Mouse (Mus musculus) forelimb bud, embryonic 11.5 days (tissue): ENCODE measurements around the gene Kcnk7.
"Not testable (repeated sequence)": the region's sequence is repeated elsewhere in the genome, so short reads cannot be mapped to it uniquely, and the experiment has no call there.

Experiments
- DNase-seq: peaks from one replicate; pipeline ENCODE4 v3.0.0-alpha.2; 2012; ENCODE audit warnings: low read depth, low spot score

Kcnk7 gene

DNA sequence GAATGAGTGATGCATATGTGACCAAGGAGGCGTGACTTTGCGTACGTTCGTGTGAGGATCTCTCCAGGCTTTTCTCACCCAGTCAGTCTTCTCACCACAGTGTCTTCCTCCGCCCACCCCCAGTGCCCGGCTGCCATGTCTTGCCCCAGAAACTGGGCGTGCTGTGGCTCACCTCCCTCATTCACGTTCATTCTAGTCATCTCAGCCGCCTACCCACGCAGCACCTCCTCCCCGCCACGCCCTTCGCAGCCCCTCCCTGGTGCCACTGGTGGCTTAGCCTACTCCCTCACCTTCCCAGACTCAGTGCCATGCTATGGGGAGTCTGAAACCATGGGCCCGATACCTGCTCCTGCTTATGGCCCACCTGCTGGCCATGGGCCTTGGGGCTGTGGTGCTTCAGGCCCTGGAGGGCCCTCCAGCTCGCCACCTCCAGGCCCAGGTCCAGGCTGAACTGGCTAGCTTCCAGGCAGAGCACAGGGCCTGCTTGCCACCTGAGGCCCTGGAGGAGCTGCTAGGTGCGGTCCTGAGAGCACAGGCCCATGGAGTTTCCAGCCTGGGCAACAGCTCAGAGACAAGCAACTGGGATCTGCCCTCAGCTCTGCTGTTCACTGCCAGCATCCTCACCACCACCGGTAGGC is at the start of gene Kcnk7:
Kcnk7 (plus strand) TSS at position 205 of the 638 bp plus-strand sequence.
- DNase-seq = no peak

DNA sequence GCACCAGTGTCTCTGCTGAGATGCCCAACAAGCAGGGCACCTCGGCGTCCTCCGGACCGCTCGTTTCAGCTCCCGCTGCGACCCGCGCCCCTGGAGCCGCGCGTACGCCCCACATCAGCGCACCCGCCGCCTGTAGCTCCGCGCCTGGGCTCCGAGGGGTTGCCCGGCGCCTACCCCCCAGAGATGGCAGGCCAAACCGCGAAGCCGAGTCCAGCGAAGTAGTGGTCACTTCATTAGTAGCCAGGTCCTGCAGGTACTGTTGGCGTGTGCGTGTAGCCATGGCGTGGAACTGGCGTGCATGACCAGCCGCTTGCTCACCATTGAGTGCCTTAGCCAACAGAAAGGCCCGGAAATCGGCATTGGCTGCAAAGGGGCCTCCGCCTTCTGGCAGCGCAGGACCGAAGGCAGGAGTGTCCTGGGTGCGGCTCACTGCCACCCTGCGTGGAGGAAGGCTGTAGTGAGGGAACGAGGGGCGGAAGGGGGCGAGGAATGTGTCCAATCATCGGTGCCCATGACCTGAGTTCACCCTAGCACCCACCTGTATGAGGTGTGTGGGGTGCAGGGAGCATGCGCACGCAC is 49.4 kb upstream of the Kcnk7 start:
- no peak for DNase-seq

DNA sequence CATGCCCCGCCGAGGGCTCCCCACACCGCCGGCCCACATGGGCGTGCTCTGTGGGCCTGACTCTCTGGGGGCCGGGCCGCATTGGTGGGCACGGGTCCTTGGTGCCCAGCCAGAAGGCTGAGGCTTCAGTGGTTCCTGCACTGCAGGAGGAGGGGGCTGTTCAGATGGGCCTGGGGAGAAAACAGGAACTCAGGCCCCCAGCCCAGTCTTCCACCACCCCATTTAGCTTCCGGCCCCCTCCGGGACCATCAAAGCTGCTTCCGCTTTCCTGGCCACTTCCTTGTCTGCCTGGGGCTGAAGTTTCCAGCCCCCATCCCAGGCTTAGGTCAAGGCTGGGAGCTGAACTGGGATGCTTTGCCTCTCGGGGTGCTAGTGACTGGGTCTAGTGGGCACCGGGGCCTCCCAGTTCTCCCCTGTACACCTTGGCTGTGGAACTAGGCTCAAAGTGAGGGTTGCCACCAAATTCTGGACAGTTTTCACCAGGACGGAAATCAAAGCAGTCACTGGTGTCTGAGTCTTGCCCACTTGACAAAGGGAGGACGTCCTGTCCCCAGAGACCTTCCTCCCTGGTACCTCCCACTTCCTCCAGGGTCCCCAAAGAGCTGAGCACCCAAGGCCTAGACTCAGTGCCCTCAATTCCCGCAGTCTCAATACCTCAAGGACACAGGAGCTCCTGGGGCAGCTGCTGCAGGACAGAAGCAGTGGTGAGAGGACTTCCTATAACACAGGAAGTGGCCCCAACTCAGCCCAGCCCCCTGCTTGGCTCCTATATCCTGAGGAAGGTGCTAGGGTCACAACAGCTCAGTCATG is 43.0 kb upstream of the Kcnk7 start:
- no peak for DNase-seq

- no peak for DNase-seq
Observed at GRCm38 (mm10) chr19:5662310-5662709, 41.9 kb upstream of the Kcnk7 start.

GRCm38 (mm10) chr19:5662981-5663913 is 40.9 kb upstream of the Kcnk7 start, which contains the start of gene Sipa1:
TSS of gene Sipa1 (minus strand) at chr19:5663707.
- peak; percentile 85 for DNase-seq

DNA sequence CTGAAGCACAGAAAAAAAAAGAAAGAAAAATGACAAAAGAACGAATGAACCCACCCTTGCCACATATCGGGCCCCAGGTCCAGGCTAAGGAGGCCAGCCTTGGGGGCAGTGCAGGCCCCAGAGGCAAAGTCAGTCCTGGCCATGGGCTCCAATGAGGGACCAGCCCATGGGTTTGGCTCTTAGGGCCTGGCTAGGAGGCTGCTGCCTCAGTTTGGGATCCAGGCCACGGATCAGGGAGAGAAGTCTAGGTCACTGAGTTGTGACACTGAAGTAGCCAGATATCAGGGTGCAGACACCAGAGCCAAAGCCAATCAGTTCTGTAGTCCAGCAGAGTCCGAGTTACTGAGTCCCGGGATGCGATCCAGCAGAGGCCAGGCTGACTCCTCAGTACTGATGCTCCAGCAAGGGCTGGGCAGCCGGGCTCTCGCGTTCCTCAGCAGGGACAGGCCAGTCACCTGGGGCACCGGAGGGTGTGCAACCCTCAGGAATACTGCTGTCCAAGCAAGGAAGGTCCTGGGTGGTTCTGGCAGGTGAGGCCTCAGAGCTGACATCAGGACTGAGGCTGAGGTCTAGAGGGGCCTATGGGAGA is 39.4 kb upstream of the Kcnk7 start:
- DNase-seq = no peak

DNA sequence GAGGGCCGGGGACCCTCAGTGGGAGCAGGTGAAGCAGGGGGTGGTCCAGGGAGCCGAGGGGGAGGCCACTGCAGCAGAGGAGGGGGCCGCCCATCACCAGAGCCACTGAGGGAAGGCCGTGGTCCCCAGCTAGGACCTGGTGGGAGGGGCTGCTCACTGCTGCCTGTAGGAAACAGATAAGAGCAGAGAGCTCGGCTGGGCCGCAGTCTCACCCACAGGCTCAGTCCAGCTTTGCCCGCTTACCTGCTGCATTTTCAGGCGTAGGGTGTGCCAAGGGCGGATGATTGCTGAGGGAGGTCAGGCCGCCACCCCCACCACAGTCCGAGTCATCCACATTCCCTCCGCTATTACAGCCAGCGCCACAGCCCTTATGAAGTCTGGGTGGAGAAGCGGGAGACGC is 38.7 kb upstream of the Kcnk7 start:
- DNase-seq = no peak

GRCm38 (mm10) chr19:5666386-5666785 is 37.8 kb upstream of the Kcnk7 start:
- DNase-seq = no peak

DNA sequence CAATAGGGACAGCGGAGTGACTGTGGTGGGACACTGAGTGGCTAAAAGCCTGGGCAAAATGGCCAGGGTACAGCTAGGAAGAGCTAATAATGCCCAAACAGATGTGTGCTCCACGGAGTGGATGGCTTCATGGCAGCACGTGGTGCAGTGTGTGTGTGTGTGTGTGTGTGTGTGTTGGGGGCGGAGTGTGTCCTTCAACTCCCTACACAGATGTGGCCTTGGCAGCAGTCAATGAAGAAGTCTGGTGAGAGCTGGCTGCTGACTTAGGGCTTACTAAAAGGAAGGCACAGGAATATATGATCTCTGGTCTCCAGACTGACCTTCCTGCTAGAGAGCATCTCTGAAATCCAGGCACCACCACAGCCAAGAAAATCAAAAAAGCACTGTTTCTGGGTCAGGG is 35.8 kb upstream of the Kcnk7 start:
- no peak for DNase-seq

- DNase-seq = no peak
Observed at GRCm38 (mm10) chr19:5680432-5680831, 23.7 kb upstream of the Kcnk7 start.

- DNase-seq = no peak
Observed at GRCm38 (mm10) chr19:5684236-5684635, 19.9 kb upstream of the Kcnk7 start.

DNA sequence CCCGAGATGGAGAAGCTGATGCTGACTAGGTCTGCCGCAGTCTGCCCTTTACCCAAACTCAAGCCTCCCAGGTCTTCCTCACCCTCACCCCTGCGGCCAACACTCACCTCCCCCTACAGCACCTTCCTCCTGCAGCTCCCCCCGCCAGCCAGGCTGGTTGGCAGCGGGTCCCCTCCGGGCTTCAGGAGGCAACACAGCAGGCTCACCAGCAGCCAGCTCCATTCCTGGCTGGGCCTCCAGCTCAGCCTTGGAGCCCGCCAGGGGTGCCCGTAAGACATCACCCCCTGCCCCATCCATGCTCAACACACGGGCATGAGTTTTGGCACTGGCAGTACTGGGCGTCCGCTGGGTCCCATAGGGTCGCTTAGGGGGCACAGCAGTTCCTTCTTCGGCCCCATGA is 19.2 kb upstream of the Kcnk7 start:
- no peak for DNase-seq

GRCm38 (mm10) chr19:5685431-5685830 is 18.7 kb upstream of the Kcnk7 start:
- no peak for DNase-seq

- no peak for DNase-seq
Observed at GRCm38 (mm10) chr19:5685861-5686260, 18.3 kb upstream of the Kcnk7 start.

GRCm38 (mm10) chr19:5686437-5686836 is 17.7 kb upstream of the Kcnk7 start:
- DNase-seq = no peak

DNA sequence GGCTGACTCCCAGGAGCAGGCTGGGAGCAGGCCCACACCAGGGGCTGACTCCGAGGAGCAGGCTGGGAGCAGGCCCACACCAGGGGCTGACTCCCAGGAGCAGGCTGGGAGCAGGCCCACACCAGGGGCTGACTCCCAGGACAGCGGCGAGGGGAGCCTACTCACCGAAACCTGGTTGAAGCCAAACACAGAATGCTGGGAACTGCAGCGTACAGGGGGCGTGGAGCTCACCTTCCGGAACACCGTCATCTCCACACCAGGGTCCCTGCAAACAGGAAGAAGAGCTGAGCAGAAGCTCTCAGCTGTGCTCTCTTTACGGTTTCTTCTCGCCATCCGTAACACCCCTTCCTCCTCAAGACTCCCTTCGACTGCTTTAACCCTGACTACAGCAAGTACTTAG is 17.2 kb upstream of the Kcnk7 start:
- DNase-seq = not testable (repeated sequence)

DNA sequence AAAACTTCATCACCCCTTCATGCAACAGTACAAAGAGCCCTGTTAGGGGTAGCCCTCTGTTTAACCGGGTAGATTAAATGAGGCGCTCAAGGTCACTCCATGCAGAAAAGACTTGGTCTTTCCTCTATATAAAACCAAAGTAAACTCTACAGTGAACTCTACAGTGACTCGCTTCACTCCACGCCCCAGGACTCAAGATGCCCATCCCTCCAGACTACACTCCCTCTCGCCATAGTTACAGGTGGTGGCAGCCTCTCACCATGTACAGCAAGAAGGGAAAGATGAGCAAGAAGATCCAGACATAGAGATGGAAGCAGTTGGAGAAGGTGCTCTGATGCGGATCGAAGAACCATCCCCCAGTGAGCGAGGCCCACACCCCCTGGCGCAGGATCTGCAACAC is 16.4 kb upstream of the Kcnk7 start:
- DNase-seq = no peak

DNA sequence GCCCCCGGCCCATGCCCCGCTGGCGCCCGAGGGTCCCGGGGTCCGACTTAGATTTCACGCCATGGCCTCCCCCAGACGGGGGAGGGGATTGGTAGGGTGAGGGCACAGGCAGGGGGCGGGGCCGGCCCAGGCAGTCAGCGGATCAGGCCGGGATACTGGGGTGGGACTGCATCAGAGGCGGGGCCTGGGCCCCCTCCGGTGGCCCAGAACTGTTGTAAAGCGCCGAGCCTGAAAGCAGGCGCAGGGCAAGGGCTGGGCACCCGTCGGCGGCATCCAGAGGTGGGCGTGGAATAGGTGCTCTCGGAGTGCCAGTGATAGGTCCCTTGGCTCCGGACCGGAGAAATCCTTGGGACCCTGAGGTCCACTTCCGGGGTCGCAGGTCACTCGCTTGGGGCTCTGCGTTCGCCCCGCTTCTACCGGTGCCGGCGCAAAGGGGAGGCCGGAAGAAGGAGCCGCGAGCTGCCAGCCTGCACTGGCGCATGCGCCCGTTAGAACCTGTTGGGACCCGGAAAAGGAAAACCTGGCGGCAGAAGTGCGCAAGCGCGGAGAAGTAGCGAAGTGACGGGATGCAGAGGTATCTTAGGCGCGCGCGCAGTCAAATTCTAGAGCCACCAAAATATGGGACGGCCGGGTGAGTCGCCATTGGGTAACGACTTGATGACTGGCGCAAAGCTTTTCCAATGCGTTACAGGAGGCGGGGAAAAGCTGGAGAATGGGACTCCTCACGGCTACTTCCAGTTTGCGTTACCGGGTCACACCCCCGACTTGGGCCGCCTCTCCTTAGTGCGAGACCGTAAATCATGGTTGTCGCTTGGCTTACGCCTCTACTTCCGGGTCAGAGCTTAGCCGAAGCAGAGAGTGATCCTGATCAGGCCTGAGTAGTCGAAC is 15.7 kb upstream of the Kcnk7 start, which contains the start of the genes Map3k11 and Pcnx3:
Map3k11 (plus strand) TSS at position 543 of the 888 bp plus-strand sequence.
Pcnx3 (minus strand) TSS at position 709 of the 888 bp plus-strand sequence.
- DNase-seq = peak; percentile 98

DNA sequence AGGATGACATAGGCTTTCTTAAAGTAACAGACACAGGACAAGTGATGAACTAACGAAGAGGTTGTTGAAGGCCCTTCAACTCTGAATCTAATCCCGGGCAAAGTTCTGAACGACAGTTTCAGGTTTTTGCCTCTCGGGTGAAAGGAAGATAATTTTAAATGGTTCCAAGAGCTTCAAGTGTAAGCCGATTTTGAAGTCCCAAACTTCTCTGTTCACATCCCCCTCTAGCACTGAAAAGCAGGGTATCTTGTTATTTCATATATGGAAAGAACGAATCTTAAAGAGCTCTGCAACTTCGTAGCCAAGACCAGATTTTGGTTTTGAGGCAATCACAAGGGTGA is 15.1 kb upstream of the Kcnk7 start:
- DNase-seq = no peak
